Mouse (Mus musculus) hindbrain, embryonic 16.5 days (tissue): Measurements from ENCODE around the gene Ntmt1. TPM values are rescaled to one million over a fixed set of nuclear protein-coding genes. Genes with fewer than 3 reads are reported as not detected.

ENCODE experiments used
- ATAC-seq: fragments of 200-750 bp; cut with Nextera tagmentation; 2 replicates; pipeline ENCODE4 v1.8.0; 2017; ENCODE audit warnings: moderate TSS enrichment, moderate library complexity
- H3K27ac ChIP-seq: fragments of 300-500 bp; sonication (generic); 2 replicates; pipeline ENCODE4 v1.5.1; 2014; ENCODE audit warnings: low read depth, mild to moderate bottlenecking, control low read depth, low read length, moderate library complexity
- H3K27me3 ChIP-seq: fragments of 300-500 bp; sonication (generic); replicated peaks from 2 replicates; pipeline ENCODE4 v1.6.1; 2014; ENCODE audit warnings: low read length; ENCODE audit not compliant: control insufficient read depth, insufficient read depth
- H3K36me3 ChIP-seq: fragments of 300-500 bp; sonication (generic); 2 replicates; pipeline ENCODE4 v1.6.1; 2014; ENCODE audit warnings: mild to moderate bottlenecking, low read length, moderate library complexity, mixed read lengths; ENCODE audit not compliant: control insufficient read depth, insufficient read depth
- H3K4me1 ChIP-seq: fragments of 300-500 bp; sonication (generic); 2 replicates; pipeline ENCODE4 v1.6.1; 2014; ENCODE audit warnings: low read depth, low read length; ENCODE audit not compliant: control insufficient read depth, insufficient read depth
- H3K4me2 ChIP-seq: fragments of 300-500 bp; sonication (generic); 2 replicates; pipeline ENCODE4 v1.6.1; 2014; ENCODE audit warnings: mild to moderate bottlenecking, low read length, control low read depth, moderate library complexity
- H3K4me3 ChIP-seq: fragments of 300-500 bp; sonication (generic); 2 replicates; pipeline ENCODE4 v1.5.1; 2014; ENCODE audit warnings: mild to moderate bottlenecking, low read length, control low read depth, moderate library complexity
- H3K9ac ChIP-seq: fragments of 300-500 bp; sonication (generic); 2 replicates; pipeline ENCODE4 v1.6.1; 2014; ENCODE audit warnings: low read depth, mild to moderate bottlenecking, control low read depth, low read length, moderate library complexity
- H3K9me3 ChIP-seq: fragments of 300-500 bp; sonication (generic); 2 replicates; pipeline ENCODE4 v1.6.1; 2014; ENCODE audit warnings: mild to moderate bottlenecking, low read length, moderate library complexity; ENCODE audit not compliant: control insufficient read depth
- WGBS: fragments of 180-500 bp; shearing (Covaris S2); extraction: QIAGEN DNeasy Blood & Tissue Kit; methylation state at CpG from one replicate; pipeline ENCODE4 v1.1.7; 2014; 5-methylcytosine and 5-hydroxymethylcytosine counted together
- polyA plus RNA-seq: library from polyadenylated mRNA; unstranded; fragments of >200 nt; fragmentation: Nextera tagmentation; extraction: Ambion mirVana; gene quantifications from 2 replicates; pipeline ENCODE4 v1.2.1, GENCODE M21; 2015

Gene Ntmt1
- polyA plus RNA-seq, 1 experiment from 2014 or later, result 108 TPM

DNA sequence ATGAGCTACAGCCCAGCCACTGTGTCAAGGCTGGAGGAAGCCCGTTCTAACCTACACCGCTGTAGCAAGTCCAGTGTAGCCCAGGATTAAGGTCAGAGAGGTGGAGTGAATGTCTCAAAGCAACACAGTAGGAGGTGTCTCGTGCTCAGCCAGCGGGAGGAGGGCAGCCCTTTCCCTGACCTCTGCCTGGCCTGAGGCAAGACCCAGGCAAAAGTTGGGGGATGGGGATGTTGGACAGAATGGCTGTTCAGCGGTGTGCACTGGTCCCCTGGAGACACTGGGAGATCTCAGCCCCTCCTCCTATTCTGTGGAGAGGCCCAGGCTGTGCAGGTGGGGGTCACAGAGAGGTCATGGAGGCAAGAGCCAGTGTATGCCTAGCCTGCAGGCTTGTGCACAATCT, 28.4 kb upstream of the Ntmt1 start:
- Histone ChIP-seq H3K9me3 (no peaks in the 10 kb centered on the region), H3K4me3 (no peak overlapping the region), H3K36me3 (no peaks in the 10 kb centered on the region), H3K9ac (no peak overlapping the region), H3K4me2 (no peak overlapping the region), H3K27me3 (no peaks in the 10 kb centered on the region), H3K27ac (no peak overlapping the region), H3K4me1 (peaks cover 4% of the 10 kb centered on the region)
- ATAC-seq, result no peak
- WGBS, result 8% methylated on average over 5 of the region's 5 CpGs

GRCm38 (mm10) chr2:30782312-30783290, 25.0 kb upstream of the Ntmt1 start:
- Histone ChIP-seq H3K9me3 (no peaks in the 10 kb centered on the region), H3K9ac (peak overlapping the region; percentile 60), H3K4me3 (no peak overlapping the region), H3K4me1 (peaks cover 11% of the 10 kb centered on the region), H3K27me3 (no peaks in the 10 kb centered on the region; the same call in 1 of the 2 replicates), H3K27ac (peak overlapping the region; percentile 57; the same call in 1 of the 2 replicates), H3K36me3 (no peaks in the 10 kb centered on the region), H3K4me2 (peak overlapping the region; percentile 59)
- ATAC-seq, result peak; percentile 21
- WGBS, result 72% methylated on average over 8 of the region's 8 CpGs

GRCm38 (mm10) chr2:30783346-30783745, 24.3 kb upstream of the Ntmt1 start:
- no peaks in the 10 kb centered on the region; the same call in 1 of the 2 replicates for H3K27me3 ChIP-seq
- H3K9ac ChIP-seq, result peak overlapping the region; percentile 60
- H3K4me2 ChIP-seq, result peak overlapping the region; percentile 59
- 0% methylated on average over 13 of the region's 13 CpGs for WGBS
- H3K27ac ChIP-seq, result peak overlapping the region; percentile 57; the same call in 1 of the 2 replicates
- H3K4me3 ChIP-seq, result peak overlapping the region; percentile 23
- H3K4me1 ChIP-seq, result peaks cover 11% of the 10 kb centered on the region
- H3K36me3 ChIP-seq, result no peaks in the 10 kb centered on the region
- no peaks in the 10 kb centered on the region for H3K9me3 ChIP-seq
- peak; percentile 78 for ATAC-seq

GRCm38 (mm10) chr2:30784078-30784994, 23.3 kb upstream of the Ntmt1 start:
- 13% methylated on average over 38 of the region's 40 CpGs for WGBS
- peak overlapping the region; percentile 12; the same call in 1 of the 2 replicates for H3K27ac ChIP-seq
- H3K27me3 ChIP-seq, result no peaks in the 10 kb centered on the region; the same call in 1 of the 2 replicates
- peaks cover 11% of the 10 kb centered on the region for H3K4me1 ChIP-seq
- no peaks in the 10 kb centered on the region for H3K9me3 ChIP-seq
- ATAC-seq, result peak; percentile 18
- H3K36me3 ChIP-seq, result no peaks in the 10 kb centered on the region
- H3K9ac ChIP-seq, result peak overlapping the region; percentile 66
- H3K4me2 ChIP-seq, result peak overlapping the region; percentile 43
- peak overlapping the region; percentile 14; the same call in 1 of the 2 replicates for H3K4me3 ChIP-seq

DNA sequence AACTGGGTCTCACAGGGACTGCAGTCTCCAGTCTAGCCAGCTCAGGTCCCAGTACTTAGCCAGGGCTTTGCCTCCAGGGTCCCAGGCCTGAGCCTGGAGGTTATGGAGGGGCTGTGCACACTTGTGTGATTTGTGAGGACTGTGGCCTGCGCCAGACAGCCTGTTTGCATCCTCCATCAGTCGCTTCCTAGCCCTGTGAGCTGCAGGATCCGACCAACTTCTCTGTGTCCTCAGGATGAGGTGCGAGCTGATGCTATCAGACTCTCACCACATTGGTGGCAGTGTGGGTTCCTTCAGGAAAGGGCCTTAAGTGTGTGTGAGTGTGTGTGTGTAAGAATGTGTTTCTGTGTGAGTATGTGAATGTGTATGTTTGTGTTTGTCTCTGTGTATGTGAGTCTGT, 20.2 kb upstream of the Ntmt1 start:
- no peak for ATAC-seq
- H3K4me1 ChIP-seq, result peaks cover 11% of the 10 kb centered on the region
- no peak overlapping the region for H3K9ac ChIP-seq
- H3K36me3 ChIP-seq, result no peaks in the 10 kb centered on the region
- no peaks in the 10 kb centered on the region for H3K9me3 ChIP-seq
- no peaks in the 10 kb centered on the region; the same call in 1 of the 2 replicates for H3K27me3 ChIP-seq
- WGBS, result 66% methylated on average over 4 of the region's 4 CpGs
- H3K4me3 ChIP-seq, result no peak overlapping the region
- H3K4me2 ChIP-seq, result no peak overlapping the region
- H3K27ac ChIP-seq, result no peak overlapping the region

DNA sequence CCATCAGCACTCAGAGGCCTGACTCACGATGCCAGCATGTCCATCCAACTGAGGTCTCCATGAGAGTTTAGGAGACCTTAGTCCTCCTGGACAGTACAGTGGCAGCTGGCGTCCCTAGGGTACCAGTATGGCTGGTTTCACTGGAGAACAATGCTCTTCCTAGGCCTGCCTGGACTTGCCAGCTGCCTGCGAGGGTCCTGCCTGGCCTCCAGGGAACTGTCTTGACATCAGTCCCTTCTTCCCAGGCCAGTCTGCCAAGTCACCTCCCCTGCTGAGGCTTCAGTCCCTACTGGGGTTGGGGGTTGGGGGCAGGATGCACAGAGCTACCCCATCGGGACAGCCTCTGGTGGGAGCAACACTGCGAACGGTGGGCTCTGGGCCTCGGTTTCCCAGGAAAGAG, 15.6 kb upstream of the Ntmt1 start:
- Histone ChIP-seq H3K4me2 (no peak overlapping the region), H3K27ac (no peak overlapping the region), H3K36me3 (no peaks in the 10 kb centered on the region), H3K4me1 (peaks cover 20% of the 10 kb centered on the region), H3K27me3 (no peaks in the 10 kb centered on the region), H3K9me3 (no peaks in the 10 kb centered on the region), H3K4me3 (no peak overlapping the region), H3K9ac (no peak overlapping the region)
- no peak for ATAC-seq
- WGBS, result 78% methylated on average over 7 of the region's 7 CpGs

DNA sequence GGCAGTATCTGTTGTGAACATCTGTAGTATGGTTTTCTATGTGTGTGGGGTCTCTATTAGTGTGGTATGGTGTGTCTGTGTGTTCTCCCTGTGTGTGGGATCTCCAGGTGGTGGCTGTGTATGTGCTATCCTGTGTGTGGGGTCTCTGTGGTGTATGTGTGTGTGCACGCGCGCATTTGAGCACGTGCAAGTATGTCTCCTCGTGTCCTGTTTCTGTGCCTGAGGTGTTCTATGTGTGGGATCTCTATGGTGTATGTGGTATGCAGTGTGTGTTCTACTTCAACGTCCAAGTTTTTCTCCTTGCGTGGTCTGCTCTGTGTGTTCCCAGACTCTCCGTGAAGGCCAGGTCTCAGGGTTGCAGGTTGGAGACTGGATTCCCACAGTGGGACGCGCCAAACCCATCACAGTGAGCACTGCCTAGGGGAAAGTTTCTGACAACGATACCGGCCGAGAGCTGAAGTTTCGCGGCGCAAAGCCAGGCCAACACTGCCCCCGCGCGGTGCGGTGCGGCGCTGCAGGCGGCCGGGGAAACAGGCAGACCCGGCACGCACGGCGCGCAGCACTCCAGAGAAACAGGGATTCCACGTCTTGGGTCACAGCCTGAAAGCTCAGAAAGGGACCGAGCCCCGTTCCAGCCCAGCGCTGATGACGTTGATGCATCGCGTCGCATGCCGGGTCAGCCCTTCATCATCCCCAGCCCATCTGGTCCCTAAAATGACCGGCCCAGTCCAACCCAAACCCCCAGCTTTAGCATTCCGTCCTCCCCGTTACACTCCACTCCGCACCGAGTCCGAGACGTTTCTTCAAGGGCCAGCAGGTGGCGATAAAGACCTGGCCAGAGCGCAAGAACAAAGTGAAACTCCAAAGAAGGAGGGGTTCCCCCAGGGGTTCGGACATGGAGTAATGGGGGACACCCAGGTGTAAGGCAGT, 13.2 kb upstream of the Ntmt1 start:
- Histone ChIP-seq H3K27ac (peak overlapping the region; percentile 76), H3K4me2 (peak overlapping the region; percentile 66), H3K36me3 (no peaks in the 10 kb centered on the region), H3K9me3 (no peaks in the 10 kb centered on the region), H3K9ac (peak overlapping the region; percentile 65), H3K27me3 (no peaks in the 10 kb centered on the region), H3K4me1 (peaks cover 23% of the 10 kb centered on the region), H3K4me3 (peak overlapping the region; percentile 40)
- ATAC-seq, result peak; percentile 80
- WGBS, result 6% methylated on average over 48 of the region's 48 CpGs

DNA sequence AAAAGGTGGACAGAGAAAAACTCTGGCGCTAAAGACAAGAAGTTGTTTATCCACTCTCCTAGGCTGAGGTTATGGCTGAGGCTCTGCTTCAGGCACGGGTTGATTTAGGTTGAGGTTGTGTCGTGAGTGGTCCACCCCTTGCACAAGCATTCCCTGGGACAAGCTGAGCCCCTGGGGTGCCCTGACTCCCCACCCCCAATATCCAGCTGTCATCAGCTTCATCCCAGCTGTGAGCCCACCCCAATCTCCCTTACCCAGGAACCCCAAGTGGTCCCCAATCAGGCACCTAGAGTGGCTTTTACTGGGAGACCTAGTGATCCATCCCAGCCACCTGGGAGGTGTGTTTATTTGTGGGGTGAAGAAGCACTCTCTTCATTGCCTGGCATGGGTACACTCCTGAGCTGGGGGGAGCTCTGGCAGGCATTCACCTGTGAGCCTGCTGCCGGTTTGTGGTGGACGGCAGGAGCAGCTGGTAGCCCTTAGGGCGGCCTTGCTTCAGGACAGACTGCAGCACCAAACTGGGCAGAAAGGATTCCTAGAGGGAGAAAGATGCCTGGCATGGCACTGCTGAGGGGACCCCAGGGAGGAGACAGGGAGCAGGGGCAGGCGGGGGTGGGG, 12.2 kb upstream of the Ntmt1 start:
- Histone ChIP-seq H3K4me1 (peaks cover 23% of the 10 kb centered on the region), H3K36me3 (no peaks in the 10 kb centered on the region), H3K9me3 (no peaks in the 10 kb centered on the region), H3K27ac (peak overlapping the region; percentile 82), H3K4me2 (no peak overlapping the region; the same call in 1 of the 2 replicates), H3K9ac (no peak overlapping the region), H3K4me3 (no peak overlapping the region), H3K27me3 (no peaks in the 10 kb centered on the region)
- ATAC-seq, result 0 out of 2 replicates have a peak, but pooled peaks have one; percentile 18
- 46% methylated on average over 7 of the region's 7 CpGs for WGBS
